ENCODE assay signal across 30 mouse cellular contexts in genomic region chr4:46997969-46998368, GRCm38 (mm10). TPM values are rescaled to one million over a fixed set of nuclear protein-coding genes. Genes with fewer than 3 reads are reported as not detected.
"Had no signal": no experiment of that assay in that cellular context is flagged by ENCODE, and none has a peak within 500 bp of the region (broad histone marks: within the 10 kb centered on the region; RNA-seq: fewer than 3 reads in every experiment).

No protein-coding gene starts in this region.

- DNase-seq: cerebellum, adult 2 months; cerebellum, adult 8-10 months; cerebellum, adult 9-10 months; cerebellum, adult 9-11 months; cerebellum, postnatal 10 days; cerebellum, postnatal 14 days; cerebellum, postnatal 25 days; cerebellum, postnatal 36 days; embryo, embryonic 11 days; forebrain, postnatal 0 days; gastrocnemius, adult 2 months; gastrocnemius, postnatal 10 days; gastrocnemius, postnatal 14 days; gastrocnemius, postnatal 25 days; gastrocnemius, postnatal 36 days; heart, adult 11 months; heart, adult 18-20 months; heart, adult 2 months had no signal

- ATAC-seq: forebrain, embryonic 13.5 days; forebrain, embryonic 14.5 days; forebrain, embryonic 15.5 days; forebrain, embryonic 16.5 days; forebrain, postnatal 0 days had no signal

- H3K27ac ChIP-seq: embryonic facial prominence, embryonic 10.5 days; embryonic facial prominence, embryonic 12.5 days; embryonic facial prominence, embryonic 13.5 days; embryonic facial prominence, embryonic 15.5 days; forebrain, embryonic 10.5 days; forebrain, embryonic 12.5 days; forebrain, embryonic 13.5 days; forebrain, embryonic 15.5 days; gastrocnemius, adult 2 months; heart, adult 2 months had no signal

- H3K4me3 ChIP-seq: embryonic facial prominence, embryonic 10.5 days; embryonic facial prominence, embryonic 12.5 days; embryonic facial prominence, embryonic 13.5 days; embryonic facial prominence, embryonic 15.5 days; erythroblast, embryonic 14.5 days; forebrain, embryonic 10.5 days; forebrain, embryonic 12.5 days; forebrain, embryonic 13.5 days; forebrain, embryonic 15.5 days; gastrocnemius, adult 2 months; heart, adult 2 months had no signal

RNA-seq across cellular contexts. Expression of gene Gabbr2, which starts 6.3 kb away (rescaled TPM):
- total RNA-seq: granulocyte monocyte progenitor cell, adult 5-6 weeks; heart, adult 18-20 months had no signal

RNA-seq across cellular contexts. Expression of gene Anks6, which starts 59.3 kb away (rescaled TPM):
- total RNA-seq: granulocyte monocyte progenitor cell, adult 5-6 weeks had no signal
